Mouse (Mus musculus): ENCODE results near the gene Gm29609.

Gm29609 gene

GRCm38 (mm10) chr5:31138241-31138967 is 41.3 kb downstream of the Gm29609 start, which contains the start of gene Ucn:
Gene Ucn, minus strand, starts transcription at chr5:31138829.
- no peak for DNase-seq

DNA sequence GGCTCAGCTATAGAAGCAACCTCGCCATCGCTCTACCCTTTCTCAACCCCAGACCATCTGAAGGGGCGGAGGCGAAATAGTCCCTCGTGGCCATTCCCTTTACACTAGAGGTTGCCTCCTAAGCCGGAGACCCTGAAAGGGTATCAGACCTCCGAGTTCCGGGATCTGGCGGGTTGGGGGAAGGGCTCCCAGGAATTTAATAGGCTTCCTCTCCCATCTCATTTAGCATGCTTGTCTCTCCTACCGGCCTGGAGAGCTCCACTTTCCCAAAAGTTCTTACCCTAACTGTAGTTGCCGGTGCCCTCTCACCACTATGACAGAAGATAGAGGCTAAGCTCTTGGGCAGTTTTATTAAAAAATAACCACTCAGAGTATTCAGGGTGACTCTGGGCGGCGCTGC is 42.1 kb downstream of the Gm29609 start:
- DNase-seq = no peak

- no peak for DNase-seq
These were observed 42.8 kb downstream of the Gm29609 start for GRCm38 (mm10) chr5:31136730-31137424.

GRCm38 (mm10) chr5:31126050-31126449 is 53.7 kb downstream of the Gm29609 start:
- no peak for DNase-seq

DNA sequence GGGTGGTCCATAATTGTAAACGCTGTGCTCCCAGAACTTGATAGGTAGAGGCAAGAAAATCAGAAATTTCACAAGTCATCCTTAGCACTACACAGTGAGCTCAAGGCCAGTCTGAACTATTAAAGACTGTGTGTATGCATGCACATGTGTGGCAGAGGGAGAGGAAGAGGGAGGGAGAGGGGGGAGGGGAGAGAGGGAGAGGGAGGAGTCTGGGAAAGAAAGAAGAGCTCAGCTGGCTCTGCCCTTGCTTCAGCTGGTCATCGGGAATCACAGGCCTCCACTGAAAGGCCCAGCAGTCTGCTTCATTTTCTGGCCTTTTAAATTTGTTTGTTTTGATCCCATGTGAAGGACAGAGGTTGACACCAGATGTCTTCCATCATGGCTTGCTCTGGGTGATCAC is 56.2 kb downstream of the Gm29609 start:
- no peak for DNase-seq

- DNase-seq = no peak
These were observed 58.6 kb downstream of the Gm29609 start for GRCm38 (mm10) chr5:31121111-31121510.

- DNase-seq = no peak
These were observed 62.8 kb downstream of the Gm29609 start for GRCm38 (mm10) chr5:31116912-31117311.

- DNase-seq = no peak
These were observed 63.4 kb downstream of the Gm29609 start, which contains the start of gene Trim54 for GRCm38 (mm10) chr5:31116354-31116753. Gene Trim54, plus strand, starts transcription at chr5:31116712.

DNA sequence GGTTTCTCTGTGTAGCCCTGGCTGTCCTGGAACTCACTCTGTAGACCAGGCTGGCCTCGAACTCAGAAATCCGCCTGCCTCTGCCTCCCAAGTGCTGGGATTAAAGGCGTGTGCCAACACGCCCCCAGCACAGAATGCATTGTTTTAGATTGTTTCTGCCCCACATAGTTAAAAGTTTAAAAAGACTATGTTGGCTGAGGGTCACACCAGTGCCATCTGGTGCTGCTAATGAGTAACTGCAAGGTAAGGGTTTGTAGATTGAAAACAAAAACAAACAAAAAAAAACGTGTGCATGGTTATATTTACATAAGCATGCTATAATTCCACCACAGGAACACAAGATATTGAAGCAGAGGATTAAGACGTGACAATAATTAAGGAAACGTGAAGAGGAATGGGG is 68.9 kb downstream of the Gm29609 start:
- DNase-seq = no peak

GRCm38 (mm10) chr5:31108000-31108490 is 71.7 kb downstream of the Gm29609 start, which contains the start of gene Slc30a3:
Gene Slc30a3, minus strand, starts transcription at chr5:31108237.
- DNase-seq = no peak

DNA sequence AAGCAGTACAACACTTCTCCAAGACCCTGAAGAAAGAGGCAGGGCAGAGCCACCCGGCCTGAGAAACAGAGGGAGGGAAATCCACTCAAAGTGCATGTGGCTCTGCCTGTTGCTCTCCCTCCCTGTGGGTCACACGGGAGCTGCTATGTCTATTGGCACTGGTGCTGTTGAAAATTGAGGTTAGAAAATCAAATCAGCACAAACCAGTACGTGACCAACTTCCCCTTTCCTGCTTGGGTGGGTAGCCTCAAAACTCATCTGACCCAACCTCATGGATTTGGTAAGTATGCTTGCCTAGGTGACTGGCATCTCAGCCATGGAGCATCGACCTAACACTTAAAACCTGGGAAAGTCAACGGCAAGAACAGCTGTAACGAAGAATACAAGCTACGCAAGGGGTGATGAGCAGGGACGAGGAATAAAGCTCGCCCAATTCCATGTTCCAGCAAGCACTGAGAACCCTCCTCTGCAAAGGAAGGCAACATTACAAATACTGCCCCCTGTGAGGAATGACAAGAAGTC is 73.8 kb downstream of the Gm29609 start, which contains the start of gene Dnajc5g:
TSS of gene Dnajc5g (plus strand) at position 472 of the 522 bp plus-strand sequence.
- no peak for DNase-seq

- no peak for DNase-seq
These were observed 83.8 kb downstream of the Gm29609 start for GRCm38 (mm10) chr5:31095711-31096480.

DNA sequence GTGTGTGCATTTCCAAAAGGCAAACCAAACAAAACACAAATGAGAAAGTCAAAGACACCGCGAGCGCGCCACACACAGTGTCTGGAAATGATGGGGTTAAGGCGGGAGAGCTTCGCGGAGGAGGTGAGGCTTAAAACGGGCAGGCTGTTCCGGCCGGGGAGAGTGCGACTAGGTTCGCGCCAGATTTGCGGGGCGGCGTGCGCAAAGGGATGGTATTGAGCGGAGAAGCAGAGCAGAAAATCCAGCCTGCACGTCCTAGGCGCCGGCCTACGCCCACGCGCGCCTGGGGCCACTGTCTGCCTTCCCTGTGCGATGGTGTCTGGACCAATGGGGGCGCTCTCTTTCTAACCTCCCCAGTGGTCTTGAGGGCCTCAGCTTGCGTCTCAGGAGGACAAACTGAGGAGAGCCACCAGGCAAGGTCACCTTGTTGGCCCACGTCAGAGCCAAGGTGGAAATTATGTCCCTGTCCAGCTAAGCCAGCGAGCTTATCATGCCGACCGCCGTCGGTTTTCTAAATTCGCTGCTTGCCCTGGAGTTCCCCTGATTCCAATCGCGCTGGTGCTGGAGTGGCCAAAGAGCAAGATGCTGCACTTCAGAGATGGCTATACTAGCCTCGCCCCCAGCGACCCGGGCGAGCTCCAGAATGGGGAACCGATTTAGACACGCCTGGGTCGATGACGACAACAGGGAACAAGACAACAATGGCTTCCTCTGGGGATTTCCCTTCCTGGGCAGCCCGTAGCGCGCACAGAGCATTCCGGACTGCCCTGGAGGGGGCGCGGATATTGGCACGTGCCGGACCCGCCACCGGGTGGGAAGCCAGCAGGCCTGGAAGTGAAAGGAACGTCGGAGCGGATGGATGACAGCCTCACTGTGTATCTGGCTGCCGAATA is 84.7 kb downstream of the Gm29609 start:
- DNase-seq = peak; percentile 45
